Mouse (Mus musculus) forebrain, postnatal 0 days (tissue): ENCODE measurements around the gene Lyst. TPM values are rescaled to one million over a fixed set of nuclear protein-coding genes. Genes with fewer than 3 reads are reported as not detected.

ENCODE experiments used
- ATAC-seq: fragments of 200-750 bp; cut with Nextera tagmentation; 2 replicates; pipeline ENCODE4 v1.8.0; 2017; ENCODE audit warnings: mild to moderate bottlenecking, moderate library complexity
- DNase-seq: peaks from one replicate; pipeline ENCODE4 v3.0.0-alpha.2; 2015
- H3K27ac ChIP-seq: fragments of 300-500 bp; sonication (generic); 2 replicates; pipeline ENCODE4 v1.5.1; 2014; ENCODE audit warnings: low read depth, mild to moderate bottlenecking, antibody characterized with exemption, low read length, moderate library complexity, mixed read lengths
- H3K27me3 ChIP-seq: fragments of 300-500 bp; sonication (generic); 2 replicates; pipeline ENCODE4 v1.6.1; 2014; ENCODE audit warnings: mild to moderate bottlenecking, low read length, mixed read lengths; ENCODE audit not compliant: insufficient read depth
- H3K36me3 ChIP-seq: fragments of 300-500 bp; sonication (generic); 2 replicates; pipeline ENCODE4 v1.6.1; 2014; ENCODE audit warnings: mild to moderate bottlenecking, moderate library complexity; ENCODE audit not compliant: insufficient read depth
- H3K4me1 ChIP-seq: fragments of 300-500 bp; sonication (generic); 2 replicates; pipeline ENCODE4 v1.6.1; 2014; ENCODE audit warnings: antibody characterized with exemption; ENCODE audit not compliant: insufficient read depth
- H3K4me2 ChIP-seq: fragments of 300-500 bp; sonication (generic); 2 replicates; pipeline ENCODE4 v1.6.1; 2014; ENCODE audit warnings: low read depth, mild to moderate bottlenecking, moderate library complexity
- H3K4me3 ChIP-seq: fragments of 300-500 bp; sonication (generic); 2 replicates; pipeline ENCODE4 v1.5.1; 2014; ENCODE audit warnings: low read depth, low read length, mixed read lengths
- H3K9ac ChIP-seq: fragments of 300-500 bp; sonication (generic); 2 replicates; pipeline ENCODE4 v1.6.1; 2014; ENCODE audit warnings: mild to moderate bottlenecking
- H3K9me3 ChIP-seq: fragments of 300-500 bp; sonication (generic); 2 replicates; pipeline ENCODE4 v1.6.1; 2016; ENCODE audit warnings: low read length
- CTCF ChIP-seq: sonication (generic); IDR thresholded peaks from 2 replicates; pipeline ENCODE4 v1.5.1; 2016; ENCODE audit warnings: antibody characterized with exemption, control low read depth, low read depth
- WGBS: fragments of 180-500 bp; shearing (Covaris S2); extraction: QIAGEN DNeasy Blood & Tissue Kit; methylation state at CpG from one replicate; pipeline ENCODE4 v1.1.7; 2014; 5-methylcytosine and 5-hydroxymethylcytosine counted together
- polyA plus RNA-seq: library from polyadenylated mRNA; unstranded; fragments of >200 nt; fragmentation: Nextera tagmentation; extraction: Ambion mirVana; gene quantifications from 2 replicates; pipeline ENCODE4 v1.2.1, GENCODE M21; 2015
- total RNA-seq: library from RNA; depleted of rRNA; stranded (reverse); fragments of >200 nt; gene quantifications from 2 replicates; pipeline ENCODE4 v1.2.3, GENCODE M21; 2014

Gene Lyst
- total and polyA plus RNA-seq, 2 experiments from 2014 or later = 3.5 to 14.2 TPM

- ATAC-seq (no peak), DNase-seq (no peak)
- H3K27ac ChIP-seq = no peak overlapping the region
- H3K36me3 ChIP-seq = 0 out of 2 replicates have a peak, but pooled peaks cover 3% of the 10 kb centered on the region
- no peak overlapping the region for H3K4me2 ChIP-seq
- no peaks in the 10 kb centered on the region for H3K27me3 ChIP-seq
- no peaks in the 10 kb centered on the region for H3K4me1 ChIP-seq
- no peak for TF ChIP-seq CTCF
- no peaks in the 10 kb centered on the region for H3K9me3 ChIP-seq
- no peak overlapping the region for H3K9ac ChIP-seq
- H3K4me3 ChIP-seq = no peak overlapping the region
Observed at GRCm38 (mm10) chr13:13723786-13724185, 133.6 kb downstream of the Lyst start.

GRCm38 (mm10) chr13:13739232-13739631 is 149.0 kb downstream of the Lyst start:
- WGBS = 94% methylated on average over 4 of the region's 4 CpGs

GRCm38 (mm10) chr13:13745911-13746310 is 155.7 kb downstream of the Lyst start:
- WGBS = 82% methylated on average over 3 of the region's 3 CpGs
- TF ChIP-seq CTCF = no peak
- Histone ChIP-seq H3K4me2 (no peak overlapping the region), H3K4me1 (no peaks in the 10 kb centered on the region), H3K36me3 (peaks cover 37% of the 10 kb centered on the region), H3K27me3 (no peaks in the 10 kb centered on the region), H3K27ac (no peak overlapping the region), H3K4me3 (no peak overlapping the region), H3K9ac (no peak overlapping the region), H3K9me3 (no peaks in the 10 kb centered on the region)
- DNase-seq (no peak), ATAC-seq (no peak)

More at GRCm38 (mm10) chr13:13739232-13739631, 149.0 kb downstream of the Lyst start:
- DNase-seq = no peak
- Histone ChIP-seq H3K4me2 (no peak overlapping the region), H3K4me1 (no peaks in the 10 kb centered on the region), H3K27ac (no peak overlapping the region), H3K9me3 (no peaks in the 10 kb centered on the region), H3K9ac (no peak overlapping the region), H3K27me3 (no peaks in the 10 kb centered on the region), H3K4me3 (no peak overlapping the region), H3K36me3 (peaks cover 20% of the 10 kb centered on the region)
- TF ChIP-seq CTCF = no peak
- no peak for ATAC-seq

- Histone ChIP-seq H3K4me3 (no peak overlapping the region), H3K27ac (no peak overlapping the region), H3K36me3 (peaks cover 15% of the 10 kb centered on the region), H3K9me3 (no peaks in the 10 kb centered on the region), H3K9ac (no peak overlapping the region), H3K27me3 (no peaks in the 10 kb centered on the region), H3K4me2 (no peak overlapping the region), H3K4me1 (no peaks in the 10 kb centered on the region)
- ATAC-seq (peak; percentile 54), DNase-seq (no peak)
- no peak for TF ChIP-seq CTCF
Observed at GRCm38 (mm10) chr13:13775778-13776494, 185.7 kb downstream of the Lyst start.

- WGBS = 91% methylated on average over 11 of the region's 11 CpGs
- ATAC-seq (no peak), DNase-seq (no peak)
- no peaks in the 10 kb centered on the region for H3K9me3 ChIP-seq
- no peak for TF ChIP-seq CTCF
- H3K4me3 ChIP-seq = no peak overlapping the region
- no peaks in the 10 kb centered on the region for H3K27me3 ChIP-seq
- peaks cover 15% of the 10 kb centered on the region for H3K36me3 ChIP-seq
- H3K4me2 ChIP-seq = no peak overlapping the region
- no peak overlapping the region for H3K9ac ChIP-seq
- no peaks in the 10 kb centered on the region for H3K4me1 ChIP-seq
- no peak overlapping the region for H3K27ac ChIP-seq
Observed at GRCm38 (mm10) chr13:13777052-13777451, 186.9 kb downstream of the Lyst start.

GRCm38 (mm10) chr13:13777696-13778095 is 187.5 kb downstream of the Lyst start:
- ATAC-seq (no peak), DNase-seq (no peak)
- Histone ChIP-seq H3K4me3 (no peak overlapping the region), H3K4me1 (no peaks in the 10 kb centered on the region), H3K4me2 (no peak overlapping the region), H3K27me3 (no peaks in the 10 kb centered on the region), H3K36me3 (peaks cover 15% of the 10 kb centered on the region), H3K9me3 (no peaks in the 10 kb centered on the region), H3K27ac (no peak overlapping the region), H3K9ac (no peak overlapping the region)
- 75% methylated on average over 8 of the region's 8 CpGs for WGBS
- TF ChIP-seq CTCF = no peak

- Histone ChIP-seq H3K9me3 (no peaks in the 10 kb centered on the region), H3K4me3 (no peak overlapping the region), H3K27me3 (no peaks in the 10 kb centered on the region), H3K4me1 (peaks cover 3% of the 10 kb centered on the region; the same call in 1 of the 2 replicates), H3K4me2 (no peak overlapping the region), H3K27ac (no peak overlapping the region), H3K36me3 (peaks cover 15% of the 10 kb centered on the region), H3K9ac (no peak overlapping the region)
- TF ChIP-seq CTCF = no peak
- no peak for ATAC-seq
- 83% methylated on average over 1 of the region's 1 CpGs for WGBS
- DNase-seq = no peak
Observed at GRCm38 (mm10) chr13:13778837-13779458, 188.8 kb downstream of the Lyst start.
